Mouse (Mus musculus) kidney, adult 2 months (tissue): ENCODE measurements around the gene Hexb.

ENCODE experiments used
- CTCF ChIP-seq: fragments of 200-500 bp; conservative IDR thresholded peaks from 2 replicates; pipeline ENCODE4 v1.5.1; 2011; ENCODE audit warnings: low read depth, mild to moderate bottlenecking, control low read depth, low read length, moderate library complexity, mixed read lengths; ENCODE audit not compliant: insufficient read depth, insufficient read length
- POLR2A ChIP-seq: fragments of 200-500 bp; IDR thresholded peaks from one replicate; pipeline ENCODE4 v1.6.1; 2011; ENCODE audit warnings: low read depth, low read length, control low read depth

DNA sequence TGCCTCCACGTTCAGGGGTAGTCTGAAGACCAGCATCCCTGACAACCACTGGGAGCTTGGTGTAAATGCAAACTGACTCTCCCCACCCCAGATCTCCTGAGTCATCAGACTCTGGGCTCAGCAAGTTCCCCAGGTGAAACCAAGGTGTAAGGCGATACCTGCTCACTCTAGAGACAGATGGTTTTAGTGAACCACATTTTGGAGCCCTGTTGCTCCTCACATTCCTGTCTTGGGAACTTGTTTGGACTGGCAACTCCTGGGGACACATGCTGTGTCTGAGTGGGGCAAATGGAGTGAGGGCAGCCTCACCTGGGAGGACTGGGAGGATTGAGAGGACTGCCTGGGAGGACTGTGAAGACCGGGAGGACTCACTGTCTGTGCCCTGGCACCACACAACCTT, 29.6 kb upstream of the Hexb start:
- no peak for TF ChIP-seq POLR2A
- TF ChIP-seq CTCF = no peak
